In the genomic region with DNA sequence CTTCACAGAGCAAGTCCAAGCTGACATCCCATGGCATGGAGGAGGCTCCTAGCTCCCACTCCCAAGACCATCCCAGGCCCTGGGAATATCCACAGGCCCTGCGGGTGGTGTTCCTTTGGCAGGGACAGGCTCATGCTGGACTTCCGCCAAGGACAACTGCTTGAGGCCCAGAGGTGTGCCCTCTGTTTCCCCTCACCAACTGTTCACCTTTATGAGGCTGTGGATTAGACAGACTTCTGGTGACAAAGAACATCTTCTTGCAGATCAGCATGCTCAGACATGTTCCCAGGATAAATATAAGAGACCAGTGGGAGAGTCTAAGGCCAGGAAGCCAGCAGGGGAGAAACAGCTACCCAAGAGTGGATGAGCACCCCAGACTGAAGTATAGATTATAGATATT, we compare ENCODE assay signal across 24 mouse cellular contexts.
DNase-seq lines count a peak whose midpoint lies in the region; ATAC-seq and TF ChIP-seq lines count a peak whose summit lies in the region.
"Had no signal": no experiment of that assay in that cellular context is flagged by ENCODE, and none has a peak within 500 bp of the region (broad histone marks: within the 10 kb centered on the region; RNA-seq: fewer than 3 reads in every experiment).

No protein-coding gene starts in this region.

- TF ChIP-seq EP300 in stomach, postnatal 0 days (optimal IDR thresholded peaks at IDR 0.05), result no peak

- DNase-seq in embryonic facial prominence, embryonic 10.5 days (ENCODE audit: low spot score), result no peak
- DNase-seq in hindbrain, embryonic 10.5 days (ENCODE audit: low spot score), result no peak
- DNase-seq in hindbrain, postnatal 0 days (ENCODE audit: low spot score), result no peak
- no peak for DNase-seq in stomach, postnatal 0 days (ENCODE audit: low spot score)
- DNase-seq in spleen, postnatal 36 days (ENCODE audit: low spot score in 2 of 2), result no peak
- DNase-seq: adrenal gland, adult 2 months; adrenal gland, postnatal 14 days; cerebellum, adult 11 months; cerebellum, adult 2 months; cerebellum, adult 9-11 months; forebrain, postnatal 0 days; gastrocnemius, adult 2 months; gastrocnemius, postnatal 14 days; heart, adult 2 months; heart, postnatal 4 days had no signal

- no peak for TF ChIP-seq CTCF in hindbrain, postnatal 0 days (IDR thresholded peaks at IDR 0.05; ENCODE audit: low read depth)
- no peak for TF ChIP-seq CTCF in stomach, postnatal 0 days (IDR thresholded peaks at IDR 0.05; ENCODE audit: low read depth)

- no peaks in the 10 kb centered on the region for H3K27me3 ChIP-seq in embryonic facial prominence, embryonic 15.5 days
- H3K27me3 ChIP-seq in embryonic facial prominence, embryonic 10.5 days (replicated peaks; ENCODE audit: low read depth, poor library complexity, severe bottlenecking), result no peaks in the 10 kb centered on the region
- no peaks in the 10 kb centered on the region for H3K27me3 ChIP-seq in hindbrain, embryonic 10.5 days (ENCODE audit: insufficient read depth, poor library complexity, severe bottlenecking)
- no peaks in the 10 kb centered on the region for H3K27me3 ChIP-seq in hindbrain, postnatal 0 days (ENCODE audit: insufficient read depth, low read length)
- H3K27me3 ChIP-seq in stomach, embryonic 15.5 days (replicated peaks), result no peaks in the 10 kb centered on the region
- H3K27me3 ChIP-seq in stomach, postnatal 0 days (ENCODE audit: control insufficient read depth, insufficient read depth, low read length), result no peaks in the 10 kb centered on the region
- H3K27me3 ChIP-seq: embryonic facial prominence, embryonic 13.5 days; heart, embryonic 13.5 days; hindbrain, embryonic 12.5 days; hindbrain, embryonic 15.5 days; intestine, embryonic 15.5 days had no signal

- peak; percentile 34 for ATAC-seq in embryonic facial prominence, embryonic 15.5 days (ENCODE audit: insufficient number of reproducible peaks, low FRiP score, low TSS enrichment, low read depth)
- ATAC-seq in hindbrain, postnatal 0 days, result no peak
- no peak for ATAC-seq in stomach, embryonic 15.5 days (ENCODE audit: insufficient read depth, low FRiP score, low read depth)
- no peak for ATAC-seq in stomach, postnatal 0 days (ENCODE audit: low FRiP score, low TSS enrichment)
- ATAC-seq: forebrain, embryonic 14.5 days; forebrain, postnatal 0 days; intestine, embryonic 15.5 days had no signal

- H3K36me3 ChIP-seq in embryonic facial prominence, embryonic 15.5 days, result no peaks in the 10 kb centered on the region
- 0 out of 2 replicates have a peak, but pooled peaks cover 10% of the 10 kb centered on the region for H3K36me3 ChIP-seq in embryonic facial prominence, embryonic 10.5 days (replicated peaks)
- no peaks in the 10 kb centered on the region for H3K36me3 ChIP-seq in hindbrain, embryonic 10.5 days
- no peaks in the 10 kb centered on the region for H3K36me3 ChIP-seq in hindbrain, postnatal 0 days (ENCODE audit: insufficient read depth, low read length)
- H3K36me3 ChIP-seq in stomach, embryonic 15.5 days, result no peaks in the 10 kb centered on the region
- H3K36me3 ChIP-seq in stomach, postnatal 0 days (ENCODE audit: control insufficient read depth, insufficient read depth, low read length), result no peaks in the 10 kb centered on the region; the same call in 1 of the 2 replicates
- H3K36me3 ChIP-seq: embryonic facial prominence, embryonic 13.5 days; hindbrain, embryonic 12.5 days; hindbrain, embryonic 15.5 days; intestine, embryonic 15.5 days had no signal

- H3K9me3 ChIP-seq in embryonic facial prominence, embryonic 15.5 days (replicated peaks), result no peaks in the 10 kb centered on the region
- no peaks in the 10 kb centered on the region for H3K9me3 ChIP-seq in embryonic facial prominence, embryonic 10.5 days
- no peaks in the 10 kb centered on the region for H3K9me3 ChIP-seq in hindbrain, embryonic 10.5 days
- no peaks in the 10 kb centered on the region for H3K9me3 ChIP-seq in hindbrain, postnatal 0 days (ENCODE audit: low read length)
- H3K9me3 ChIP-seq in stomach, embryonic 15.5 days, result no peaks in the 10 kb centered on the region
- no peaks in the 10 kb centered on the region for H3K9me3 ChIP-seq in stomach, postnatal 0 days (ENCODE audit: control insufficient read depth, low read length)
- H3K9me3 ChIP-seq: embryonic facial prominence, embryonic 13.5 days; heart, embryonic 10.5 days; heart, embryonic 13.5 days; hindbrain, embryonic 12.5 days; hindbrain, embryonic 15.5 days; intestine, embryonic 15.5 days had no signal

- H3K9ac ChIP-seq in embryonic facial prominence, embryonic 15.5 days, result no peak overlapping the region
- no peak overlapping the region for H3K9ac ChIP-seq in hindbrain, postnatal 0 days (replicated peaks; ENCODE audit: low read length)
- no peak overlapping the region for H3K9ac ChIP-seq in stomach, embryonic 15.5 days
- no peak overlapping the region for H3K9ac ChIP-seq in stomach, postnatal 0 days (ENCODE audit: low read length)
- H3K9ac ChIP-seq: embryonic facial prominence, embryonic 13.5 days; forebrain, postnatal 0 days; heart, embryonic 13.5 days; hindbrain, embryonic 12.5 days; hindbrain, embryonic 15.5 days; intestine, embryonic 15.5 days had no signal

- H3K4me1 ChIP-seq in embryonic facial prominence, embryonic 15.5 days, result peaks cover 10% of the 10 kb centered on the region; the same call in 1 of the 2 replicates
- peaks cover 12% of the 10 kb centered on the region for H3K4me1 ChIP-seq in embryonic facial prominence, embryonic 10.5 days
- H3K4me1 ChIP-seq in hindbrain, embryonic 10.5 days (replicated peaks), result peaks cover 6% of the 10 kb centered on the region; the same call in 1 of the 2 replicates
- H3K4me1 ChIP-seq in hindbrain, postnatal 0 days (ENCODE audit: insufficient read depth, low read length), result no peaks in the 10 kb centered on the region
- H3K4me1 ChIP-seq in stomach, embryonic 15.5 days, result peaks cover 13% of the 10 kb centered on the region
- H3K4me1 ChIP-seq in stomach, postnatal 0 days (replicated peaks; ENCODE audit: control insufficient read depth, insufficient read depth), result 0 out of 2 replicates have a peak, but pooled peaks cover 2% of the 10 kb centered on the region
- H3K4me1 ChIP-seq: hindbrain, embryonic 15.5 days had no signal

- H3K27ac ChIP-seq in embryonic facial prominence, embryonic 15.5 days (replicated peaks), result no peak overlapping the region
- no peak overlapping the region for H3K27ac ChIP-seq in embryonic facial prominence, embryonic 10.5 days (replicated peaks)
- H3K27ac ChIP-seq in hindbrain, embryonic 10.5 days, result 0 out of 2 replicates have a peak overlapping the region, but pooled peaks have one; percentile 29
- H3K27ac ChIP-seq in hindbrain, postnatal 0 days, result no peak overlapping the region
- H3K27ac ChIP-seq in stomach, embryonic 15.5 days, result peak overlapping the region; percentile 5
- no peak overlapping the region for H3K27ac ChIP-seq in stomach, postnatal 0 days (replicated peaks)
- H3K27ac ChIP-seq: embryonic facial prominence, embryonic 13.5 days; gastrocnemius, adult 2 months; heart, adult 2 months; heart, embryonic 10.5 days; heart, embryonic 13.5 days; hindbrain, embryonic 12.5 days; hindbrain, embryonic 15.5 days; intestine, embryonic 15.5 days had no signal

- no peak overlapping the region for H3K4me3 ChIP-seq in embryonic facial prominence, embryonic 15.5 days (replicated peaks)
- no peak overlapping the region for H3K4me3 ChIP-seq in embryonic facial prominence, embryonic 10.5 days
- no peak overlapping the region for H3K4me3 ChIP-seq in hindbrain, embryonic 10.5 days
- H3K4me3 ChIP-seq in hindbrain, postnatal 0 days (ENCODE audit: low read length), result no peak overlapping the region
- no peak overlapping the region for H3K4me3 ChIP-seq in stomach, embryonic 15.5 days (replicated peaks)
- H3K4me3 ChIP-seq in stomach, postnatal 0 days (ENCODE audit: low read depth, low read length), result no peak overlapping the region
- H3K4me3 ChIP-seq: embryonic facial prominence, embryonic 13.5 days; gastrocnemius, adult 2 months; heart, adult 2 months; heart, embryonic 10.5 days; heart, embryonic 13.5 days; hindbrain, embryonic 12.5 days; hindbrain, embryonic 15.5 days; intestine, embryonic 15.5 days had no signal

- no peak overlapping the region for H3K4me2 ChIP-seq in embryonic facial prominence, embryonic 15.5 days (replicated peaks)
- no peak overlapping the region for H3K4me2 ChIP-seq in hindbrain, postnatal 0 days (ENCODE audit: low read depth, low read length)
- no peak overlapping the region for H3K4me2 ChIP-seq in stomach, embryonic 15.5 days
- no peak overlapping the region for H3K4me2 ChIP-seq in stomach, postnatal 0 days (replicated peaks; ENCODE audit: low read depth)
- H3K4me2 ChIP-seq: embryonic facial prominence, embryonic 13.5 days; heart, embryonic 13.5 days; hindbrain, embryonic 12.5 days; hindbrain, embryonic 15.5 days; intestine, embryonic 15.5 days had no signal

- WGBS in embryonic facial prominence, embryonic 15.5 days, result 70% methylated on average over 2 of the region's 2 CpGs
- WGBS in embryonic facial prominence, embryonic 10.5 days, result 95% methylated on average over 2 of the region's 2 CpGs
- WGBS in hindbrain, embryonic 10.5 days, result 91% methylated on average over 2 of the region's 2 CpGs
- WGBS in hindbrain, postnatal 0 days, result 77% methylated on average over 2 of the region's 2 CpGs
- 77% methylated on average over 2 of the region's 2 CpGs for WGBS in stomach, embryonic 15.5 days
- 59% methylated on average over 2 of the region's 2 CpGs for WGBS in stomach, postnatal 0 days

Comparison
In these comparisons a context has a peak if more than half of its experiments do, and no peak if none do; other contexts are left out.
1. H3K27ac ChIP-seq: peak in hindbrain, embryonic 10.5 days (single experiment) and stomach, embryonic 15.5 days (single experiment); none in embryonic facial prominence, embryonic 15.5 days (single experiment), embryonic facial prominence, embryonic 10.5 days (single experiment), hindbrain, postnatal 0 days (single experiment) and stomach, postnatal 0 days (single experiment).